ENCODE assay signal across 1 mouse cellular context in the genomic region with DNA sequence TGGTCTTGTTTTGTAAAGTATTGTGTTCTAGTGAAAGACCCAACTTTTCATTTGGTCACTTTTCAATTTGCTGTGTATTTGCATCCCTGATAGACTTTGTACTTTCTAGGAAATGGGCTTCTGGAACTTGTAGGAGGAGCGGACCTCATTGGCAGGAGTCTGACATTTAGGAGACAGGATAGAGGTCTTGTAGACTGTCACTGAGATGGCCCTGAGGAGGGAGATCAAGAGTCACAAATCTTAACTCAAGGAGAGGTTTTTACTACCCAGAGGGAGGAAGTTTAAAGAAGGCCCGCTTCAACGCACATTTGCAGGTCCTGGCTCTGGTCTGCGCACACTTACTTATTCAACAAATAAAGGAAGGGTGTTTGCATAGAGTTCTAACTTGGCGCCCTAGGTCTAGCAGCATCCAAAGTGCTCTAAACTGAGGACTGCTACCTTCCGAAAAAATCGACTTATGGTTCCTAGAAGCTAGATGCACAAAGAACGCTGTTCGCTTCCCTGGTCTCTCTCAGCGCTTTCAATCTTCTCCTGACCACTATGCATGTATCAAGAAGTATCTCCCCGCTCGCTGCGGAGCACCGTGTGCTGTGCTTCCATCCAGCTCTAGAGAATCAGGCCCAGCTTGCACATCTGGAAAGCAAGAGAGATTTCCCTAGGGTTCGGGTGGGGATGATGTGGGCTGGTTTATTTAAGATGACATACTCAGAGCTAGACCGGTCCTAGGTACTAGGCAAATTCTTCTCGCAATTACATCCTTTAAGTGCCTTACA.
TF ChIP-seq lines count a peak whose summit lies in the region.

No protein-coding gene starts in this region.

TF ChIP-seq in CH12.LX, 34 proteins besides CTCF, POLR2A, EP300 and RAD21:
- TF ChIP-seq NRF1 (IDR thresholded peaks at IDR 0.05; ENCODE audit: low read depth, low read length) (no peak), PAX5 (IDR thresholded peaks at IDR 0.05; ENCODE audit: low read length) (no peak), ZMIZ1 (IDR thresholded peaks at IDR 0.05; ENCODE audit: low read depth, low read length) (no peak), JUND (conservative IDR thresholded peaks at IDR 0.05; ENCODE audit: low read depth, low read length) (no peak), ETS1 (conservative IDR thresholded peaks at IDR 0.05; ENCODE audit: low read depth, low read length) (no peak), TBP (conservative IDR thresholded peaks at IDR 0.05; ENCODE audit: low read depth, low read length) (no peak), GABPA (IDR thresholded peaks at IDR 0.05; ENCODE audit: insufficient replicate concordance, low read depth, low read length) (no peak), MYC (IDR thresholded peaks at IDR 0.05; ENCODE audit: low read depth, low read length) (no peak), ELF1 (IDR thresholded peaks at IDR 0.05; ENCODE audit: low read depth, low read length) (no peak), MXI1 (IDR thresholded peaks at IDR 0.05; ENCODE audit: low read depth, low read length) (no peak), IRF4 (IDR thresholded peaks at IDR 0.05; ENCODE audit: low read depth, low read length) (no peak), MEF2A (IDR thresholded peaks at IDR 0.05; ENCODE audit: borderline replicate concordance, low read depth, low read length) (no peak), USF1 (IDR thresholded peaks at IDR 0.05; ENCODE audit: low read depth, low read length) (no peak)
